Mouse (Mus musculus) ES-E14 (cell line): ENCODE data around the gene Zdhhc7.

Source experiments
- HCFC1 ChIP-seq: IDR thresholded peaks from 2 replicates; pipeline ENCODE4 v1.6.1; 2012; ENCODE audit warnings: low read length, inconsistent platforms, borderline replicate concordance; ENCODE audit not compliant: insufficient read depth
- MAFK ChIP-seq: IDR thresholded peaks from 2 replicates; pipeline ENCODE4 v1.6.1; 2014; ENCODE audit warnings: mild to moderate bottlenecking, low read depth, low read length, inconsistent platforms; ENCODE audit not compliant: insufficient read depth
- ZC3H11A ChIP-seq: IDR thresholded peaks from 2 replicates; pipeline ENCODE4 v1.6.1; 2012; ENCODE audit warnings: low read depth, mild to moderate bottlenecking, inconsistent platforms, low read length, borderline replicate concordance
- ZNF384 ChIP-seq: IDR thresholded peaks from 2 replicates; pipeline ENCODE4 v1.6.1; 2012; ENCODE audit warnings: low read depth, low read length, inconsistent platforms

- TF ChIP-seq ZC3H11A = no peak
- TF ChIP-seq HCFC1 = no peak
- no peak for TF ChIP-seq ZNF384
- TF ChIP-seq MAFK = no peak
Measured at GRCm38 (mm10) chr8:120129547-120129946, 28.3 kb upstream of the Zdhhc7 start.
